Mouse (Mus musculus): ENCODE data around the gene Kcng3.

GRCm38 (mm10) chr17:83563703-83564111 lies 68.0 kb downstream of the Kcng3 start:
- TF ChIP-seq CTCF (IDR thresholded peaks at IDR 0.05; ENCODE audit: low read depth, low read length) (peak; percentile 67), POLR2A (IDR thresholded peaks at IDR 0.05; ENCODE audit: borderline replicate concordance, low read depth, low read length) (no peak)
